Mouse (Mus musculus): ENCODE results near the gene Iqgap1.

GRCm38 (mm10) chr7:80721041-80721440 is 104.7 kb downstream of the Iqgap1 start:
- no peak for TF ChIP-seq POLR2A (IDR thresholded peaks at IDR 0.05; ENCODE audit: borderline replicate concordance, extremely low read depth, insufficient read depth, insufficient read length, poor library complexity, severe bottlenecking)
- TF ChIP-seq CTCF (IDR thresholded peaks at IDR 0.05; ENCODE audit: borderline replicate concordance, extremely low read depth, insufficient read depth, insufficient read length), result no peak

Measured in brain, embryonic 14.5 days (tissue).